Comparison of ENCODE assay signal across 22 mouse cellular contexts in the genomic region with DNA sequence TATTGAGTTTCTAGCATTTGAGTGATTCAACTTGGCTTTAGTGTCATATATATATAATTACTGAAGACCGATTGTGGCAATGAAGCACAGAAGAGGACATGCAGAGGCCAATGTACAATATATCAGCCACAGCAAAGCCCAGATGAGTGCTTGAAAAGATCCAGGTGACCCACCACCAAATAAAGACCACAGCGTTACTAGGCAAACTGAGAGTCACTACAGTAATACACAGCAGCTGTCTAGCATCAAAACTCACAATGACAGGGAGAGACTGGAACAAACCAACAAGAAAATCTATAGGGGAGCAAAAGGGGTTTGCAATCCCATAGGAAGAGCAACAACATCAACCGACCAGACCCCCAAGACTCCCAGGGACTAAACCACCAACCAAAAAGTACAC. TPM values are rescaled to one million over a fixed set of nuclear protein-coding genes. Genes with fewer than 3 reads are reported as not detected.
DNase-seq lines count a peak whose midpoint lies in the region; ATAC-seq and TF ChIP-seq lines count a peak whose summit lies in the region.
"Had no signal": no experiment of that assay in that cellular context is flagged by ENCODE, and none has a peak within 500 bp of the region (broad histone marks: within the 10 kb centered on the region; RNA-seq: fewer than 3 reads in every experiment).

No protein-coding gene starts in this region.

- no peak overlapping the region for H3K27ac ChIP-seq in kidney, postnatal 0 days
- no peak overlapping the region for H3K27ac ChIP-seq in stomach, embryonic 14.5 days (ENCODE audit: low read length)
- no peak overlapping the region for H3K27ac ChIP-seq in stomach, postnatal 0 days (replicated peaks)
- no peak overlapping the region for H3K27ac ChIP-seq in stomach, embryonic 16.5 days (ENCODE audit: low read length)
- H3K27ac ChIP-seq: embryonic facial prominence, embryonic 13.5 days; embryonic facial prominence, embryonic 15.5 days; forebrain, embryonic 10.5 days; forebrain, embryonic 12.5 days had no signal

- no peak for ATAC-seq in kidney, postnatal 0 days (replicated peaks; ENCODE audit: low FRiP score, low read depth)
- peak; percentile 65; the same call in 1 of the 2 replicates for ATAC-seq in stomach, embryonic 14.5 days (ENCODE audit: insufficient number of reproducible peaks, insufficient read depth, low FRiP score, low read depth)
- no peak for ATAC-seq in stomach, postnatal 0 days (ENCODE audit: low FRiP score, low TSS enrichment)
- ATAC-seq in stomach, embryonic 16.5 days (ENCODE audit: insufficient read depth, low FRiP score) = peak; percentile 62; the same call in 1 of the 2 replicates
- ATAC-seq: forebrain, embryonic 14.5 days had no signal

- no peaks in the 10 kb centered on the region for H3K9me3 ChIP-seq in kidney, postnatal 0 days (replicated peaks; ENCODE audit: low read length)
- no peaks in the 10 kb centered on the region for H3K9me3 ChIP-seq in stomach, embryonic 14.5 days (ENCODE audit: control insufficient read depth, low read depth, low read length)
- no peaks in the 10 kb centered on the region for H3K9me3 ChIP-seq in stomach, postnatal 0 days (ENCODE audit: control insufficient read depth, low read length)
- no peaks in the 10 kb centered on the region for H3K9me3 ChIP-seq in stomach, embryonic 16.5 days (replicated peaks; ENCODE audit: control insufficient read depth, low read length)
- H3K9me3 ChIP-seq: embryonic facial prominence, embryonic 13.5 days; embryonic facial prominence, embryonic 15.5 days; forebrain, embryonic 10.5 days; forebrain, embryonic 12.5 days had no signal

- H3K4me1 ChIP-seq in kidney, postnatal 0 days (replicated peaks; ENCODE audit: insufficient read depth, low read length) = no peaks in the 10 kb centered on the region
- H3K4me1 ChIP-seq in stomach, embryonic 14.5 days (ENCODE audit: control insufficient read depth, insufficient read depth, low read length) = no peaks in the 10 kb centered on the region
- H3K4me1 ChIP-seq in stomach, postnatal 0 days (replicated peaks; ENCODE audit: control insufficient read depth, insufficient read depth) = no peaks in the 10 kb centered on the region
- no peaks in the 10 kb centered on the region for H3K4me1 ChIP-seq in stomach, embryonic 16.5 days (ENCODE audit: control insufficient read depth, insufficient read depth, low read length)
- H3K4me1 ChIP-seq: embryonic facial prominence, embryonic 13.5 days; embryonic facial prominence, embryonic 15.5 days; forebrain, embryonic 10.5 days; forebrain, embryonic 12.5 days had no signal

- TF ChIP-seq CTCF in kidney, postnatal 0 days (IDR thresholded peaks at IDR 0.05; ENCODE audit: low read depth) = no peak
- no peak for TF ChIP-seq CTCF in stomach, postnatal 0 days (IDR thresholded peaks at IDR 0.05; ENCODE audit: low read depth)

- H3K9ac ChIP-seq in kidney, postnatal 0 days (ENCODE audit: low read depth, low read length) = no peak overlapping the region
- no peak overlapping the region for H3K9ac ChIP-seq in stomach, embryonic 14.5 days (replicated peaks; ENCODE audit: low read depth, low read length)
- no peak overlapping the region for H3K9ac ChIP-seq in stomach, postnatal 0 days (ENCODE audit: low read length)
- H3K9ac ChIP-seq in stomach, embryonic 16.5 days (ENCODE audit: low read length) = no peak overlapping the region
- H3K9ac ChIP-seq: embryonic facial prominence, embryonic 13.5 days; embryonic facial prominence, embryonic 15.5 days; forebrain, embryonic 12.5 days had no signal

- 81% methylated on average over 3 of the region's 3 CpGs for WGBS in kidney, postnatal 0 days
- WGBS in stomach, embryonic 14.5 days = 53% methylated on average over 3 of the region's 3 CpGs
- 62% methylated on average over 3 of the region's 3 CpGs for WGBS in stomach, postnatal 0 days
- WGBS in stomach, embryonic 16.5 days = 46% methylated on average over 3 of the region's 3 CpGs

- no peaks in the 10 kb centered on the region for H3K36me3 ChIP-seq in kidney, postnatal 0 days (ENCODE audit: insufficient read depth, low read length)
- H3K36me3 ChIP-seq in stomach, embryonic 14.5 days (ENCODE audit: control insufficient read depth, insufficient read depth, low read length) = no peaks in the 10 kb centered on the region
- no peaks in the 10 kb centered on the region for H3K36me3 ChIP-seq in stomach, postnatal 0 days (ENCODE audit: control insufficient read depth, insufficient read depth, low read length)
- H3K36me3 ChIP-seq in stomach, embryonic 16.5 days (ENCODE audit: control insufficient read depth, insufficient read depth, low read length) = no peaks in the 10 kb centered on the region
- H3K36me3 ChIP-seq: embryonic facial prominence, embryonic 13.5 days; embryonic facial prominence, embryonic 15.5 days; forebrain, embryonic 10.5 days; forebrain, embryonic 12.5 days had no signal

- DNase-seq in kidney, postnatal 0 days (ENCODE audit: low spot score) = peak; percentile 16
- no peak for DNase-seq in kidney, postnatal 14 days
- DNase-seq in stomach, postnatal 0 days (ENCODE audit: low spot score) = no peak
- DNase-seq in ovary, postnatal 10 days (ENCODE audit: low spot score) = no peak
- DNase-seq: adrenal gland, adult 2 months; adrenal gland, postnatal 10 days; adrenal gland, postnatal 25 days; cerebellum, adult 11 months; cerebellum, adult 18-20 months; cerebellum, adult 8-10 months; cerebellum, adult 9-11 months; cerebellum, postnatal 14 days; cerebellum, postnatal 36 days; embryo, embryonic 11 days had no signal

- no peak overlapping the region for H3K4me2 ChIP-seq in kidney, postnatal 0 days (ENCODE audit: low read length)
- H3K4me2 ChIP-seq in stomach, embryonic 14.5 days (replicated peaks; ENCODE audit: low read depth, low read length) = no peak overlapping the region
- no peak overlapping the region for H3K4me2 ChIP-seq in stomach, postnatal 0 days (replicated peaks; ENCODE audit: low read depth)
- no peak overlapping the region for H3K4me2 ChIP-seq in stomach, embryonic 16.5 days (ENCODE audit: low read depth, low read length)
- H3K4me2 ChIP-seq: embryonic facial prominence, embryonic 13.5 days; embryonic facial prominence, embryonic 15.5 days; forebrain, embryonic 12.5 days had no signal

- no peaks in the 10 kb centered on the region for H3K27me3 ChIP-seq in kidney, postnatal 0 days (ENCODE audit: insufficient read depth, low read length)
- H3K27me3 ChIP-seq in stomach, embryonic 14.5 days (ENCODE audit: control insufficient read depth, insufficient read depth, low read length) = no peaks in the 10 kb centered on the region
- no peaks in the 10 kb centered on the region for H3K27me3 ChIP-seq in stomach, postnatal 0 days (ENCODE audit: control insufficient read depth, insufficient read depth, low read length)
- H3K27me3 ChIP-seq in stomach, embryonic 16.5 days (ENCODE audit: control insufficient read depth, insufficient read depth, low read length) = no peaks in the 10 kb centered on the region
- H3K27me3 ChIP-seq: embryonic facial prominence, embryonic 13.5 days; embryonic facial prominence, embryonic 15.5 days; forebrain, embryonic 12.5 days had no signal

- no peak overlapping the region for H3K4me3 ChIP-seq in kidney, postnatal 0 days (replicated peaks; ENCODE audit: low read depth, low read length)
- H3K4me3 ChIP-seq in stomach, embryonic 14.5 days (ENCODE audit: low read depth, low read length) = no peak overlapping the region
- H3K4me3 ChIP-seq in stomach, postnatal 0 days (ENCODE audit: low read depth, low read length) = no peak overlapping the region
- H3K4me3 ChIP-seq in stomach, embryonic 16.5 days (replicated peaks; ENCODE audit: low read length) = no peak overlapping the region
- H3K4me3 ChIP-seq: embryonic facial prominence, embryonic 13.5 days; embryonic facial prominence, embryonic 15.5 days; erythroblast, embryonic 14.5 days; forebrain, embryonic 10.5 days; forebrain, embryonic 12.5 days had no signal

- TF ChIP-seq EP300 in stomach, postnatal 0 days (optimal IDR thresholded peaks at IDR 0.05) = no peak

RNA-seq across cellular contexts. Expression of a gene that starts 54.3 kb away (rescaled TPM):
- polyA plus RNA-seq in kidney, postnatal 0 days (2015; fragmentation: Nextera tagmentation; extraction: Ambion mirVana) = 128 and 130 TPM in 2 replicates
- 93.6 and 103 TPM in 2 replicates for polyA plus RNA-seq in stomach, embryonic 14.5 days (2014; fragmentation: Nextera tagmentation; extraction: Ambion mirVana)
- 150 and 163 TPM in 2 replicates for polyA plus RNA-seq in stomach, postnatal 0 days (2015; fragmentation: Nextera tagmentation; extraction: Ambion mirVana)
- polyA plus RNA-seq in stomach, embryonic 16.5 days (2015; fragmentation: Nextera tagmentation; extraction: Ambion mirVana) = 124 and 135 TPM in 2 replicates

Comparison
In these comparisons a context has a peak if more than half of its experiments do, and no peak if none do; other contexts are left out.
1. ATAC-seq: peak in stomach, embryonic 14.5 days (single experiment) and stomach, embryonic 16.5 days (single experiment); none in kidney, postnatal 0 days (single experiment) and stomach, postnatal 0 days (single experiment).